Mouse (Mus musculus): ENCODE results near the gene Ivl. TPM values are rescaled to one million over a fixed set of nuclear protein-coding genes. Genes with fewer than 3 reads are reported as not detected.

Ivl gene
- 0.24 TPM for polyA plus RNA-seq (2014; fragmentation: Illumina TruSeq; extraction: RNeasy Lipid Tissue Mini Kit (QIAGEN cat#74804); ENCODE audit: low read depth, low replicate concordance)

GRCm38 (mm10) chr3:92573449-92574041, at the start of gene Ivl:
TSS of gene Ivl (minus strand) at chr3:92573735.

GRCm38 (mm10) chr3:92621560-92621959, 48.0 kb upstream of the Ivl start, which contains the start of gene Lce6a:
TSS of gene Lce6a (minus strand) at chr3:92621660.

GRCm38 (mm10) chr3:92607392-92607791, 33.9 kb upstream of the Ivl start, which contains the start of gene 2210017I01Rik:
TSS of gene 2210017I01Rik (minus strand) at chr3:92607492.

GRCm38 (mm10) chr3:92588858-92589257, 15.3 kb upstream of the Ivl start, which contains the start of gene Smcp:
TSS of gene Smcp (minus strand) at chr3:92588997.

GRCm38 (mm10) chr3:92534411-92534810, 39.1 kb downstream of the Ivl start, which contains the start of gene 2310046K23Rik:
TSS of gene 2310046K23Rik (minus strand) at chr3:92534511.

Other genes starting within 250 kb of the Ivl start
- gene Sprr2d, start 234.6 kb downstream of the Ivl start, polyA plus RNA-seq (2014; fragmentation: Illumina TruSeq; extraction: RNeasy Lipid Tissue Mini Kit (QIAGEN cat#74804); ENCODE audit: low read depth, low replicate concordance) = not detected
- gene Sprr2e, start 221.6 kb downstream of the Ivl start, polyA plus RNA-seq (2014; fragmentation: Illumina TruSeq; extraction: RNeasy Lipid Tissue Mini Kit (QIAGEN cat#74804); ENCODE audit: low read depth, low replicate concordance) = not detected
- not detected for gene Sprr2f, start 208.5 kb downstream of the Ivl start, polyA plus RNA-seq (2014; fragmentation: Illumina TruSeq; extraction: RNeasy Lipid Tissue Mini Kit (QIAGEN cat#74804); ENCODE audit: low read depth, low replicate concordance)
- gene Sprr2h, start 188.1 kb downstream of the Ivl start, polyA plus RNA-seq (2014; fragmentation: Illumina TruSeq; extraction: RNeasy Lipid Tissue Mini Kit (QIAGEN cat#74804); ENCODE audit: low read depth, low replicate concordance) = not detected
- not detected for gene Sprr2i, start 165.7 kb downstream of the Ivl start, polyA plus RNA-seq (2014; fragmentation: Illumina TruSeq; extraction: RNeasy Lipid Tissue Mini Kit (QIAGEN cat#74804); ENCODE audit: low read depth, low replicate concordance)
- gene Sprr2j-ps, start 155.7 kb downstream of the Ivl start, polyA plus RNA-seq (2014; fragmentation: Illumina TruSeq; extraction: RNeasy Lipid Tissue Mini Kit (QIAGEN cat#74804); ENCODE audit: low read depth, low replicate concordance) = not detected
- gene Gm9774, start 144.3 kb downstream of the Ivl start, polyA plus RNA-seq (2014; fragmentation: Illumina TruSeq; extraction: RNeasy Lipid Tissue Mini Kit (QIAGEN cat#74804); ENCODE audit: low read depth, low replicate concordance) = 4.8 TPM
- gene Sprr2k, start 141.2 kb downstream of the Ivl start, polyA plus RNA-seq (2014; fragmentation: Illumina TruSeq; extraction: RNeasy Lipid Tissue Mini Kit (QIAGEN cat#74804); ENCODE audit: low read depth, low replicate concordance) = not detected
- not detected for gene Sprr1b, start 134.9 kb downstream of the Ivl start, polyA plus RNA-seq (2014; fragmentation: Illumina TruSeq; extraction: RNeasy Lipid Tissue Mini Kit (QIAGEN cat#74804); ENCODE audit: low read depth, low replicate concordance)
- gene Sprr3, start 115.0 kb downstream of the Ivl start, polyA plus RNA-seq (2014; fragmentation: Illumina TruSeq; extraction: RNeasy Lipid Tissue Mini Kit (QIAGEN cat#74804); ENCODE audit: low read depth, low replicate concordance) = not detected
- gene Sprr1a, start 87.8 kb downstream of the Ivl start, polyA plus RNA-seq (2014; fragmentation: Illumina TruSeq; extraction: RNeasy Lipid Tissue Mini Kit (QIAGEN cat#74804); ENCODE audit: low read depth, low replicate concordance) = 9.1 TPM
- gene Sprr4, start 73.2 kb downstream of the Ivl start, polyA plus RNA-seq (2014; fragmentation: Illumina TruSeq; extraction: RNeasy Lipid Tissue Mini Kit (QIAGEN cat#74804); ENCODE audit: low read depth, low replicate concordance) = not detected
- not detected for gene 2310046K23Rik, start 39.2 kb downstream of the Ivl start, polyA plus RNA-seq (2014; fragmentation: Illumina TruSeq; extraction: RNeasy Lipid Tissue Mini Kit (QIAGEN cat#74804); ENCODE audit: low read depth, low replicate concordance)
- 2.1 TPM for gene Smcp, start 15.3 kb upstream of the Ivl start, polyA plus RNA-seq (2014; fragmentation: Illumina TruSeq; extraction: RNeasy Lipid Tissue Mini Kit (QIAGEN cat#74804); ENCODE audit: low read depth, low replicate concordance)
- gene 2210017I01Rik, start 33.8 kb upstream of the Ivl start, polyA plus RNA-seq (2014; fragmentation: Illumina TruSeq; extraction: RNeasy Lipid Tissue Mini Kit (QIAGEN cat#74804); ENCODE audit: low read depth, low replicate concordance) = not detected
- gene Lce6a, start 47.9 kb upstream of the Ivl start, polyA plus RNA-seq (2014; fragmentation: Illumina TruSeq; extraction: RNeasy Lipid Tissue Mini Kit (QIAGEN cat#74804); ENCODE audit: low read depth, low replicate concordance) = not detected
- gene Lce1a1, start 74.6 kb upstream of the Ivl start, polyA plus RNA-seq (2014; fragmentation: Illumina TruSeq; extraction: RNeasy Lipid Tissue Mini Kit (QIAGEN cat#74804); ENCODE audit: low read depth, low replicate concordance) = not detected
- gene Lce1b, start 83.2 kb upstream of the Ivl start, polyA plus RNA-seq (2014; fragmentation: Illumina TruSeq; extraction: RNeasy Lipid Tissue Mini Kit (QIAGEN cat#74804); ENCODE audit: low read depth, low replicate concordance) = not detected
- not detected for gene Lce1a2, start 96.6 kb upstream of the Ivl start, polyA plus RNA-seq (2014; fragmentation: Illumina TruSeq; extraction: RNeasy Lipid Tissue Mini Kit (QIAGEN cat#74804); ENCODE audit: low read depth, low replicate concordance)
- not detected for gene Lce1c, start 105.5 kb upstream of the Ivl start, polyA plus RNA-seq (2014; fragmentation: Illumina TruSeq; extraction: RNeasy Lipid Tissue Mini Kit (QIAGEN cat#74804); ENCODE audit: low read depth, low replicate concordance)
- gene Lce1d, start 113.5 kb upstream of the Ivl start, polyA plus RNA-seq (2014; fragmentation: Illumina TruSeq; extraction: RNeasy Lipid Tissue Mini Kit (QIAGEN cat#74804); ENCODE audit: low read depth, low replicate concordance) = not detected
- not detected for gene Lce1e, start 135.3 kb upstream of the Ivl start, polyA plus RNA-seq (2014; fragmentation: Illumina TruSeq; extraction: RNeasy Lipid Tissue Mini Kit (QIAGEN cat#74804); ENCODE audit: low read depth, low replicate concordance)
- gene Lce1f, start 146.6 kb upstream of the Ivl start, polyA plus RNA-seq (2014; fragmentation: Illumina TruSeq; extraction: RNeasy Lipid Tissue Mini Kit (QIAGEN cat#74804); ENCODE audit: low read depth, low replicate concordance) = not detected
- not detected for gene Gm38119, start 165.4 kb upstream of the Ivl start, polyA plus RNA-seq (2014; fragmentation: Illumina TruSeq; extraction: RNeasy Lipid Tissue Mini Kit (QIAGEN cat#74804); ENCODE audit: low read depth, low replicate concordance)
- not detected for gene Lce1g, start 178.6 kb upstream of the Ivl start, polyA plus RNA-seq (2014; fragmentation: Illumina TruSeq; extraction: RNeasy Lipid Tissue Mini Kit (QIAGEN cat#74804); ENCODE audit: low read depth, low replicate concordance)
- not detected for gene Lce1h, start 191.3 kb upstream of the Ivl start, polyA plus RNA-seq (2014; fragmentation: Illumina TruSeq; extraction: RNeasy Lipid Tissue Mini Kit (QIAGEN cat#74804); ENCODE audit: low read depth, low replicate concordance)
- not detected for gene Lce1i, start 205.2 kb upstream of the Ivl start, polyA plus RNA-seq (2014; fragmentation: Illumina TruSeq; extraction: RNeasy Lipid Tissue Mini Kit (QIAGEN cat#74804); ENCODE audit: low read depth, low replicate concordance)
- not detected for gene Lce1j, start 216.8 kb upstream of the Ivl start, polyA plus RNA-seq (2014; fragmentation: Illumina TruSeq; extraction: RNeasy Lipid Tissue Mini Kit (QIAGEN cat#74804); ENCODE audit: low read depth, low replicate concordance)
- gene Lce1k, start 234.2 kb upstream of the Ivl start, polyA plus RNA-seq (2014; fragmentation: Illumina TruSeq; extraction: RNeasy Lipid Tissue Mini Kit (QIAGEN cat#74804); ENCODE audit: low read depth, low replicate concordance) = not detected

All from kidney, adult 10 weeks (tissue).